Mouse (Mus musculus) stomach, postnatal 0 days (tissue): ENCODE results near the gene Ypel3.
"Not testable (repeated sequence)": the region's sequence is repeated elsewhere in the genome, so short reads cannot be mapped to it uniquely, and the experiment has no call there.

ENCODE experiments used
- CTCF ChIP-seq: IDR thresholded peaks from 2 replicates; pipeline ENCODE4 v1.5.1; 2016; ENCODE audit warnings: antibody characterized with exemption, low read depth, mild to moderate bottlenecking, moderate library complexity
- EP300 ChIP-seq: optimal IDR thresholded peaks from 2 replicates; pipeline ENCODE3; 2016; ENCODE audit warnings: antibody characterized with exemption

DNA sequence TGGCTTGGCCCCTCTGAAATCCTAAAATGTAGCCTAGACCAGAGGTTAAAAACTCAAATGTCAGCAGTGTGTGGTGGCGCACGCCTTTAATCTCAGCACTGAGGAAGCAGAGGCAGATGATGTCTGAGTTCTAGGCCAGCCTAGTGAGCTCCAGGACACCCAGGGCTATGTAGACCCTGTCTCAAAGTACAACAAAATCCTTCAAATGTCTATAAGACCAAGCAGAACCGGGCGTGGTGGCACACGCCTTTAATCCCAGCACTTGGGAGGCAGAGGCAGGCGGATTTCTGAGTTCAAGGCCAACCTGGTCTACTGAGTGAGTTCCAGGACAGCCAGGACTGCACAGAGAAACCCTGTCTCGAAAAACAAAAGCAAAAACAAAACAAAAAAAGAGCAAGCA is 2.3 kb downstream of the Ypel3 start:
- not testable (repeated sequence) for TF ChIP-seq CTCF, EP300
